Mouse (Mus musculus): ENCODE measurements around the gene Sprr2b.

Sprr2b gene

GRCm38 (mm10) chr3:92336278-92336677 lies 19.9 kb downstream of the Sprr2b start:
- H3K9me3 ChIP-seq (ENCODE audit: low read length): no peaks in the 10 kb centered on the region
- H3K36me3 ChIP-seq (ENCODE audit: insufficient read depth, low read length): no peaks in the 10 kb centered on the region
- no peaks in the 10 kb centered on the region for H3K27me3 ChIP-seq (ENCODE audit: insufficient read depth, low read length)
- no peaks in the 10 kb centered on the region for H3K4me1 ChIP-seq (replicated peaks; ENCODE audit: low read depth, low read length)
- TF ChIP-seq POU5F1 (IDR thresholded peaks at IDR 0.05; ENCODE audit: borderline replicate concordance, low read length): no peak
- TF ChIP-seq CTCF (conservative IDR thresholded peaks at IDR 0.05; ENCODE audit: low read length): no peak
- no peak for TF ChIP-seq NANOG (IDR thresholded peaks at IDR 0.05; ENCODE audit: borderline replicate concordance, low read length)
- H3K4me3 ChIP-seq (replicated peaks; ENCODE audit: low read length): no peak overlapping the region

GRCm38 (mm10) chr3:92338840-92339239 lies 22.4 kb downstream of the Sprr2b start, which contains the start of gene Sprr2d:
Gene Sprr2d, plus strand, starts transcription at chr3:92339140.
- Histone ChIP-seq H3K27me3 (ENCODE audit: insufficient read depth, low read length) (no peaks in the 10 kb centered on the region), H3K36me3 (ENCODE audit: insufficient read depth, low read length) (no peaks in the 10 kb centered on the region), H3K9me3 (ENCODE audit: low read length) (no peaks in the 10 kb centered on the region), H3K4me3 (replicated peaks; ENCODE audit: low read length) (no peak within 1 kb of the TSS), H3K4me1 (replicated peaks; ENCODE audit: low read depth, low read length) (no peaks in the 10 kb centered on the region)
- TF ChIP-seq POU5F1 (IDR thresholded peaks at IDR 0.05; ENCODE audit: borderline replicate concordance, low read length): no peak
- no peak for TF ChIP-seq NANOG (IDR thresholded peaks at IDR 0.05; ENCODE audit: borderline replicate concordance, low read length)
- no peak for TF ChIP-seq CTCF (conservative IDR thresholded peaks at IDR 0.05; ENCODE audit: low read length)

- H3K36me3 ChIP-seq (ENCODE audit: insufficient read depth, low read length): no peaks in the 10 kb centered on the region
- H3K4me1 ChIP-seq (replicated peaks; ENCODE audit: low read depth, low read length): no peaks in the 10 kb centered on the region
- TF ChIP-seq NANOG (IDR thresholded peaks at IDR 0.05; ENCODE audit: borderline replicate concordance, low read length): no peak
- no peak for TF ChIP-seq POU5F1 (IDR thresholded peaks at IDR 0.05; ENCODE audit: borderline replicate concordance, low read length)
- TF ChIP-seq CTCF (conservative IDR thresholded peaks at IDR 0.05; ENCODE audit: low read length): no peak
- H3K9me3 ChIP-seq (ENCODE audit: low read length): no peaks in the 10 kb centered on the region
- no peak within 1 kb of the TSS for H3K4me3 ChIP-seq (replicated peaks; ENCODE audit: low read length)
- no peaks in the 10 kb centered on the region for H3K27me3 ChIP-seq (ENCODE audit: insufficient read depth, low read length)
These were observed 35.4 kb downstream of the Sprr2b start, which contains the start of gene Sprr2e for GRCm38 (mm10) chr3:92351843-92352242. Gene Sprr2e, plus strand, starts transcription at chr3:92352143.

- no peaks in the 10 kb centered on the region for H3K36me3 ChIP-seq (ENCODE audit: insufficient read depth, low read length)
- no peaks in the 10 kb centered on the region for H3K4me1 ChIP-seq (replicated peaks; ENCODE audit: low read depth, low read length)
- no peak overlapping the region for H3K4me3 ChIP-seq (replicated peaks; ENCODE audit: low read length)
- no peaks in the 10 kb centered on the region for H3K27me3 ChIP-seq (ENCODE audit: insufficient read depth, low read length)
- TF ChIP-seq POU5F1 (IDR thresholded peaks at IDR 0.05; ENCODE audit: borderline replicate concordance, low read length): no peak
- no peak for TF ChIP-seq CTCF (conservative IDR thresholded peaks at IDR 0.05; ENCODE audit: low read length)
- TF ChIP-seq NANOG (IDR thresholded peaks at IDR 0.05; ENCODE audit: borderline replicate concordance, low read length): no peak
- no peaks in the 10 kb centered on the region; the same call in 1 of the 2 replicates for H3K9me3 ChIP-seq (ENCODE audit: low read length)
These were observed 45.2 kb downstream of the Sprr2b start for GRCm38 (mm10) chr3:92361619-92362018.

- Histone ChIP-seq H3K9me3 (ENCODE audit: low read length) (no peaks in the 10 kb centered on the region), H3K27me3 (ENCODE audit: insufficient read depth, low read length) (no peaks in the 10 kb centered on the region), H3K36me3 (ENCODE audit: insufficient read depth, low read length) (no peaks in the 10 kb centered on the region), H3K4me1 (replicated peaks; ENCODE audit: low read depth, low read length) (no peaks in the 10 kb centered on the region), H3K4me3 (replicated peaks; ENCODE audit: low read length) (no peak within 1 kb of the TSS)
- TF ChIP-seq NANOG (IDR thresholded peaks at IDR 0.05; ENCODE audit: borderline replicate concordance, low read length) (no peak), POU5F1 (IDR thresholded peaks at IDR 0.05; ENCODE audit: borderline replicate concordance, low read length) (no peak), CTCF (conservative IDR thresholded peaks at IDR 0.05; ENCODE audit: low read length) (no peak)
These were observed 48.5 kb downstream of the Sprr2b start, which contains the start of gene Sprr2f for GRCm38 (mm10) chr3:92364887-92365286. Gene Sprr2f, plus strand, starts transcription at chr3:92365187.

Measured in E14TG2a.4 (cell line).